Mouse (Mus musculus) heart, embryonic 15.5 days (tissue): Measurements from ENCODE around the gene Olfr1090. TPM values are rescaled to one million over a fixed set of nuclear protein-coding genes. Genes with fewer than 3 reads are reported as not detected.

Experiments used
- ATAC-seq: fragments of 200-750 bp; cut with Nextera tagmentation; replicated peaks from 2 replicates; pipeline ENCODE4 v1.8.0; 2017; ENCODE audit warnings: low read depth, moderate TSS enrichment; ENCODE audit not compliant: insufficient number of reproducible peaks, insufficient read depth, low FRiP score
- H3K27ac ChIP-seq: fragments of 300-500 bp; sonication (generic); 2 replicates; pipeline ENCODE4 v1.5.1; 2015; ENCODE audit warnings: mild to moderate bottlenecking, inconsistent platforms
- H3K27me3 ChIP-seq: fragments of 300-500 bp; sonication (generic); 2 replicates; pipeline ENCODE4 v1.6.1; 2015; ENCODE audit warnings: inconsistent platforms
- H3K36me3 ChIP-seq: fragments of 300-500 bp; sonication (generic); 2 replicates; pipeline ENCODE4 v1.6.1; 2015; ENCODE audit warnings: mild to moderate bottlenecking, inconsistent platforms
- H3K4me1 ChIP-seq: fragments of 300-500 bp; sonication (generic); replicated peaks from 2 replicates; pipeline ENCODE4 v1.6.1; 2015; ENCODE audit warnings: inconsistent platforms
- H3K4me2 ChIP-seq: fragments of 300-500 bp; sonication (generic); 2 replicates; pipeline ENCODE4 v1.6.1; 2015; ENCODE audit warnings: inconsistent platforms, mild to moderate bottlenecking, moderate library complexity
- H3K4me3 ChIP-seq: fragments of 300-500 bp; sonication (generic); 2 replicates; pipeline ENCODE4 v1.5.1; 2015; ENCODE audit warnings: mild to moderate bottlenecking, inconsistent platforms
- H3K9ac ChIP-seq: fragments of 300-500 bp; sonication (generic); 2 replicates; pipeline ENCODE4 v1.6.1; 2015; ENCODE audit warnings: mild to moderate bottlenecking, inconsistent platforms
- H3K9me3 ChIP-seq: fragments of 300-500 bp; sonication (generic); replicated peaks from 2 replicates; pipeline ENCODE4 v1.6.1; 2016; ENCODE audit warnings: inconsistent platforms
- WGBS: fragments of 180-500 bp; shearing (Covaris S2); methylation state at CpG from one replicate; pipeline ENCODE4 v1.1.7; 2015; ENCODE audit warnings: mixed read lengths; 5-methylcytosine and 5-hydroxymethylcytosine counted together
- polyA plus RNA-seq: library from polyadenylated mRNA; unstranded; fragments of >200 nt; fragmentation: Nextera tagmentation; extraction: Ambion mirVana; gene quantifications from 2 replicates; pipeline ENCODE4 v1.2.1, GENCODE M21; 2015

Olfr1090 gene
- polyA plus RNA-seq, result not detected in 2 replicates

- no peaks in the 10 kb centered on the region for H3K9me3 ChIP-seq
- no peak for ATAC-seq
- H3K9ac ChIP-seq, result no peak within 1 kb of the TSS
- H3K27me3 ChIP-seq, result no peaks in the 10 kb centered on the region
- H3K36me3 ChIP-seq, result no peaks in the 10 kb centered on the region
- H3K27ac ChIP-seq, result no peak within 1 kb of the TSS
- H3K4me2 ChIP-seq, result no peak within 1 kb of the TSS
- WGBS, result 82% methylated on average over 1 of the region's 1 CpGs
- no peaks in the 10 kb centered on the region for H3K4me1 ChIP-seq
- H3K4me3 ChIP-seq, result no peak within 1 kb of the TSS
These were observed at the start of gene Olfr1090 for GRCm38 (mm10) chr2:86758893-86759292. Gene Olfr1090 (minus strand): TSS chr2:86758993.

DNA sequence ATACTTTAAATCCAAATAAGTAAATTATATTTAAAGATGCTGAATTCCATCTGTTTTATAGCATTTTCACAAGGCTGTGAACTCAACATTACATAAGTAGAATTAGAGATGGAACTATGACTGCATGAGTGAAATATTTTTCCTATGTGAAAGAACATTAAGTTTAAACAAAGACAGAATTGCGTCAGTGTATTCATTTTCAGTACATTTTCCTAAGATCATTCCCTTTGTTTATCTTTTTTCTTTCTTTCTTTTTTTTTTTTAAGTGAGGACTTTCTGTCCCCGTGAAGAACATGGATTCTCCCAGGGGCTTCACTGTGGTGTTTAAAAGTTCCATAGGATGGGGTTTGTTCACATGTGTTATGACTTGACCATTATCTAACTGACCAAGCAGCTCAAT, 23.4 kb upstream of the Olfr1090 start, which contains the start of gene Olfr1093:
TSS of gene Olfr1093 (plus strand) at position 301 of the 400 bp plus-strand sequence.
- H3K4me3 ChIP-seq, result no peak within 1 kb of the TSS
- H3K9ac ChIP-seq, result no peak within 1 kb of the TSS
- 61% methylated on average over 2 of the region's 2 CpGs for WGBS
- no peaks in the 10 kb centered on the region for H3K27me3 ChIP-seq
- H3K27ac ChIP-seq, result no peak within 1 kb of the TSS
- no peaks in the 10 kb centered on the region for H3K36me3 ChIP-seq
- H3K4me2 ChIP-seq, result no peak within 1 kb of the TSS
- no peaks in the 10 kb centered on the region for H3K9me3 ChIP-seq
- no peak for ATAC-seq
- no peaks in the 10 kb centered on the region for H3K4me1 ChIP-seq

DNA sequence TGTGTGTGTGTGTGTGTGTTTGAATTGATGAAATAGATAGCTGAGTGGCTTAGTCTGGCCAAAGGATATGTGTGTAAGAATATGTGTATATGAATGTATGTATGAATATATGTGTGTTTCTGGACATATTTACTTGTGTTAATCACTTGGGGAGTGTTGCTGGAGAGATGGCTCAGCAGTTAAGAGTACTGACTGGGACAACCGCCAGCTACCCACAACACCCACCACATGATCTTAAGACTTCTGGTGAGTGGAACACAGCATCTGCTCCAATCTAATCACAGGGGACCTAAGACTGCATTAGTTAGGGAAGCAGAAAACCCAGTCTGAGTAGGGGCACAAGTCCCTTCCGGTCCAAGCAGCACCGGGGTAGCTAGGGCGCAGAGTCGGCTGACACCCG, 2.3 kb upstream of the Olfr1090 start:
- no peak overlapping the region for H3K4me2 ChIP-seq
- WGBS, result 84% methylated on average over 6 of the region's 6 CpGs
- no peaks in the 10 kb centered on the region for H3K36me3 ChIP-seq
- H3K4me1 ChIP-seq, result no peaks in the 10 kb centered on the region
- H3K27ac ChIP-seq, result no peak overlapping the region
- H3K9ac ChIP-seq, result no peak overlapping the region
- H3K27me3 ChIP-seq, result no peaks in the 10 kb centered on the region
- no peak for ATAC-seq
- no peaks in the 10 kb centered on the region for H3K9me3 ChIP-seq
- no peak overlapping the region for H3K4me3 ChIP-seq

- no peak within 1 kb of the TSS for H3K4me2 ChIP-seq
- no peak for ATAC-seq
- H3K9me3 ChIP-seq, result no peaks in the 10 kb centered on the region
- no peaks in the 10 kb centered on the region for H3K27me3 ChIP-seq
- no peak within 1 kb of the TSS for H3K4me3 ChIP-seq
- no peak within 1 kb of the TSS for H3K9ac ChIP-seq
- H3K36me3 ChIP-seq, result no peaks in the 10 kb centered on the region
- no peaks in the 10 kb centered on the region for H3K4me1 ChIP-seq
- H3K27ac ChIP-seq, result no peak within 1 kb of the TSS
These were observed 25.2 kb downstream of the Olfr1090 start, which contains the start of gene Olfr1089 for GRCm38 (mm10) chr2:86733601-86734000. Gene Olfr1089 (minus strand): TSS chr2:86733701.

Other genes starting within 250 kb of the Olfr1090 start
- not detected in 2 replicates for gene Olfr1079, start 216.5 kb downstream of the Olfr1090 start, polyA plus RNA-seq
- gene Olfr1080, start 200.8 kb downstream of the Olfr1090 start, polyA plus RNA-seq, result not detected in 2 replicates
- not detected in 2 replicates for gene Olfr1082, start 160.0 kb downstream of the Olfr1090 start, polyA plus RNA-seq
- gene Olfr1084, start 119.3 kb downstream of the Olfr1090 start, polyA plus RNA-seq, result not detected in 2 replicates
- not detected in 2 replicates for gene Olfr1085, start 97.0 kb downstream of the Olfr1090 start, polyA plus RNA-seq
- not detected in 2 replicates for gene Olfr1086, start 78.9 kb downstream of the Olfr1090 start, polyA plus RNA-seq
- gene Olfr1087, start 60.6 kb downstream of the Olfr1090 start, polyA plus RNA-seq, result not detected in 2 replicates
- gene Olfr1089, start 25.3 kb downstream of the Olfr1090 start, polyA plus RNA-seq, result not detected in 2 replicates
- gene Olfr1093, start 23.5 kb upstream of the Olfr1090 start, polyA plus RNA-seq, result not detected in 2 replicates
- gene Olfr141, start 51.0 kb upstream of the Olfr1090 start, polyA plus RNA-seq, result not detected in 2 replicates
- gene Olfr1094, start 65.7 kb upstream of the Olfr1090 start, polyA plus RNA-seq, result not detected in 2 replicates
- gene Olfr1095, start 92.7 kb upstream of the Olfr1090 start, polyA plus RNA-seq, result not detected in 2 replicates
- gene Gm13723, start 115.8 kb upstream of the Olfr1090 start, polyA plus RNA-seq, result not detected in 2 replicates
- gene Olfr1097, start 133.2 kb upstream of the Olfr1090 start, polyA plus RNA-seq, result not detected in 2 replicates
- gene Olfr1098, start 165.6 kb upstream of the Olfr1090 start, polyA plus RNA-seq, result not detected in 2 replicates
- not detected in 2 replicates for gene Olfr1099, start 201.7 kb upstream of the Olfr1090 start, polyA plus RNA-seq
- not detected in 2 replicates for gene Olfr1100, start 221.0 kb upstream of the Olfr1090 start, polyA plus RNA-seq
- gene Olfr1101, start 232.2 kb upstream of the Olfr1090 start, polyA plus RNA-seq, result not detected in 2 replicates
- not detected in 2 replicates for gene Olfr1102, start 239.4 kb upstream of the Olfr1090 start, polyA plus RNA-seq